Mouse (Mus musculus): ENCODE data around the gene Vmn1r199. TPM values are rescaled to one million over a fixed set of nuclear protein-coding genes. Genes with fewer than 3 reads are reported as not detected.

Gene Vmn1r199
- polyA plus RNA-seq, 1 experiment from 2014 or later = not detected

GRCm38 (mm10) chr13:22402978-22403377, 23.4 kb downstream of the Vmn1r199 start:
- Histone ChIP-seq H3K4me2 (ENCODE audit: low read length) (no peak overlapping the region), H3K4me3 (replicated peaks; ENCODE audit: low read depth, low read length) (no peak overlapping the region), H3K27me3 (ENCODE audit: control insufficient read depth, insufficient read depth, low read length) (no peaks in the 10 kb centered on the region), H3K36me3 (ENCODE audit: control insufficient read depth, insufficient read depth, low read length) (no peaks in the 10 kb centered on the region), H3K9me3 (ENCODE audit: control insufficient read depth, low read length) (peaks cover 14% of the 10 kb centered on the region), H3K9ac (replicated peaks; ENCODE audit: low read length) (no peak overlapping the region), H3K4me1 (ENCODE audit: control insufficient read depth, insufficient read depth, low read length) (no peaks in the 10 kb centered on the region), H3K27ac (replicated peaks; ENCODE audit: low read depth, low read length) (no peak overlapping the region)
- ATAC-seq (ENCODE audit: low FRiP score, low TSS enrichment) (no peak), DNase-seq (no peak)
- WGBS = 69% methylated on average over 1 of the region's 1 CpGs

Other genes with a start within 250 kb of the Vmn1r199 start
- not detected in 2 replicates for gene Vmn1r191, start 195.8 kb upstream of the Vmn1r199 start, polyA plus RNA-seq (2014; fragmentation: Nextera tagmentation; extraction: Ambion mirVana)
- gene Vmn1r192, start 188.7 kb upstream of the Vmn1r199 start, polyA plus RNA-seq (2014; fragmentation: Nextera tagmentation; extraction: Ambion mirVana) = not detected in 2 replicates
- gene Vmn1r193, start 156.7 kb upstream of the Vmn1r199 start, polyA plus RNA-seq (2014; fragmentation: Nextera tagmentation; extraction: Ambion mirVana) = not detected in 2 replicates
- gene Vmn1r194, start 135.6 kb upstream of the Vmn1r199 start, polyA plus RNA-seq (2014; fragmentation: Nextera tagmentation; extraction: Ambion mirVana) = not detected in 2 replicates
- gene Vmn1r195, start 109.3 kb upstream of the Vmn1r199 start, polyA plus RNA-seq (2014; fragmentation: Nextera tagmentation; extraction: Ambion mirVana) = not detected in 2 replicates
- not detected in 2 replicates for gene Vmn1r196, start 89.9 kb upstream of the Vmn1r199 start, polyA plus RNA-seq (2014; fragmentation: Nextera tagmentation; extraction: Ambion mirVana)
- gene Vmn1r197, start 55.2 kb upstream of the Vmn1r199 start, polyA plus RNA-seq (2014; fragmentation: Nextera tagmentation; extraction: Ambion mirVana) = not detected in 2 replicates
- not detected in 2 replicates for gene Vmn1r198, start 29.5 kb upstream of the Vmn1r199 start, polyA plus RNA-seq (2014; fragmentation: Nextera tagmentation; extraction: Ambion mirVana)
- gene Vmn1r200, start 10.6 kb downstream of the Vmn1r199 start, polyA plus RNA-seq (2014; fragmentation: Nextera tagmentation; extraction: Ambion mirVana) = 0.20 TPM in 1 of 2 replicates, not detected in the other
- gene Vmn1r201, start 92.1 kb downstream of the Vmn1r199 start, polyA plus RNA-seq (2014; fragmentation: Nextera tagmentation; extraction: Ambion mirVana) = not detected in 2 replicates
- not detected in 2 replicates for gene Vmn1r202, start 125.6 kb downstream of the Vmn1r199 start, polyA plus RNA-seq (2014; fragmentation: Nextera tagmentation; extraction: Ambion mirVana)
- gene Vmn1r203, start 138.3 kb downstream of the Vmn1r199 start, polyA plus RNA-seq (2014; fragmentation: Nextera tagmentation; extraction: Ambion mirVana) = not detected in 2 replicates
- gene Vmn1r204, start 173.4 kb downstream of the Vmn1r199 start, polyA plus RNA-seq (2014; fragmentation: Nextera tagmentation; extraction: Ambion mirVana) = not detected in 2 replicates
- gene Vmn1r205, start 213.2 kb downstream of the Vmn1r199 start, polyA plus RNA-seq (2014; fragmentation: Nextera tagmentation; extraction: Ambion mirVana) = not detected in 2 replicates
- not detected in 2 replicates for gene Vmn1r206, start 244.4 kb downstream of the Vmn1r199 start, polyA plus RNA-seq (2014; fragmentation: Nextera tagmentation; extraction: Ambion mirVana)